Mouse (Mus musculus) thymus, adult 2 months (tissue): Measurements from ENCODE around the gene Elovl6.

Source experiments
- CTCF ChIP-seq: fragments of 200-500 bp; IDR thresholded peaks from 2 replicates; pipeline ENCODE4 v1.5.1; 2012; ENCODE audit warnings: mild to moderate bottlenecking, control low read depth, low read length, moderate library complexity, borderline replicate concordance; ENCODE audit not compliant: control insufficient read depth, poor library complexity, insufficient read depth; ENCODE audit errors: extremely low read depth
- POLR2A ChIP-seq: fragments of 200-500 bp; IDR thresholded peaks from 2 replicates; pipeline ENCODE4 v1.6.1; 2012; ENCODE audit warnings: mild to moderate bottlenecking, low read length, control low read depth, moderate library complexity; ENCODE audit not compliant: control insufficient read depth, poor library complexity, insufficient read depth; ENCODE audit errors: extremely low read depth

- no peak for TF ChIP-seq CTCF
- no peak for TF ChIP-seq POLR2A
These were observed 116.4 kb downstream of the Elovl6 start for GRCm38 (mm10) chr3:129648598-129648997.
